ENCODE assay signal across 8 mouse cellular contexts in the genomic region with DNA sequence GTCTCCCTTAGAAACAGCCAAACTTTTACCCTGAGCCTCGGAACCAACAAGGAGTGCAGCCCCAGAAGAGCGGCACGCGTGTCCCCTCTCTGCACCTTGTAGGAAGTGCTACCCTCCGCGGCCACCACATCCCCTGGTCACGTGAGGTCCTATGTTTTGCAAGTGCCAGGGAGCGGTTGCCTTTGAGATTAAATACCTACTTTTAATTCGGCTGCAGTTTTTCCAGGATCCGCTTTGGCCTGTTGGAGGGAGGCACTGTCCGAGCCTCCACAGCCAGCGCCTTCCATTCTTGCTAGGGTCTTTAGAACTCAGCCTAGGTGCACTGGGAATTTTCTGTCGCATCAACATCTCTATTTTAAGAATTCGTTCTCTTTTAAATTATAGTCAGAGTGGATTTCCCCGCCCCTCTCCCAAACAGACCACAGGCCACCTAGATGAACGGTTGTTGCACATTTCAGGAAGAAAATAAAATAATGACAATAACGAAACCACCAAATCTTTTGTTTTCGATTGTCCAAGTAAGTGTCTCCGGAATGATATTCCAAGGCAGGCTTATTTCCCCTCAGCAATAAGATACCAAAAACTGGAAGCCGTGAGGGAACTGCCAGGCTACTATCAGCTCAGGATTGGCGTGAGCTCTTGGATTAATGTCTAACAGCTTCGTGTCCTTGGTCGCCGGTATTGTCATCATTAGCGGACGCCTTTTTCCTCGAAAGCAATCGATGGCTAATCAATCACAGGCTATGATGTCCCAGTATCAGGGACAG. TPM values are rescaled to one million over a fixed set of nuclear protein-coding genes. Genes with fewer than 3 reads are reported as not detected.
A peak's percentile ranks its signal among the peaks of the same experiment; 100 is the strongest.
DNase-seq lines count a peak whose midpoint lies in the region; ATAC-seq lines count a peak whose summit lies in the region.

No protein-coding gene starts in this region.

- no peak overlapping the region for H3K9ac ChIP-seq in kidney, embryonic 14.5 days (ENCODE audit: low read depth, low read length)
- no peak overlapping the region for H3K9ac ChIP-seq in forebrain, embryonic 15.5 days (replicated peaks)
- no peak overlapping the region for H3K9ac ChIP-seq in kidney, embryonic 16.5 days (replicated peaks; ENCODE audit: low read length)
- no peak overlapping the region for H3K9ac ChIP-seq in stomach, embryonic 15.5 days

- H3K4me3 ChIP-seq in kidney, embryonic 14.5 days (ENCODE audit: low read length): peak overlapping the region; percentile 58; the same call in 1 of the 2 replicates
- H3K4me3 ChIP-seq in forebrain, embryonic 15.5 days: no peak overlapping the region; the same call in 1 of the 2 replicates
- peak overlapping the region; percentile 60 for H3K4me3 ChIP-seq in kidney, embryonic 16.5 days (ENCODE audit: low read length)
- peak overlapping the region; percentile 56 for H3K4me3 ChIP-seq in stomach, embryonic 15.5 days (replicated peaks)

- H3K27ac ChIP-seq in kidney, embryonic 14.5 days (ENCODE audit: low read depth, low read length): no peak overlapping the region
- no peak overlapping the region for H3K27ac ChIP-seq in forebrain, embryonic 15.5 days (replicated peaks)
- no peak overlapping the region for H3K27ac ChIP-seq in kidney, embryonic 16.5 days (ENCODE audit: low read length)
- H3K27ac ChIP-seq in stomach, embryonic 15.5 days: no peak overlapping the region

- H3K4me1 ChIP-seq in kidney, embryonic 14.5 days (ENCODE audit: control insufficient read depth, insufficient read depth, low read length): 0 out of 2 replicates have a peak, but pooled peaks cover 12% of the 10 kb centered on the region
- H3K4me1 ChIP-seq in forebrain, embryonic 15.5 days: peaks cover 18% of the 10 kb centered on the region
- H3K4me1 ChIP-seq in kidney, embryonic 16.5 days (ENCODE audit: insufficient read depth, low read length): peaks cover 22% of the 10 kb centered on the region
- peaks cover 14% of the 10 kb centered on the region for H3K4me1 ChIP-seq in stomach, embryonic 15.5 days

- no peaks in the 10 kb centered on the region for H3K9me3 ChIP-seq in kidney, embryonic 14.5 days (ENCODE audit: control insufficient read depth, low read length)
- no peaks in the 10 kb centered on the region for H3K9me3 ChIP-seq in forebrain, embryonic 15.5 days
- H3K9me3 ChIP-seq in kidney, embryonic 16.5 days (ENCODE audit: low read length): no peaks in the 10 kb centered on the region
- H3K9me3 ChIP-seq in stomach, embryonic 15.5 days: no peaks in the 10 kb centered on the region

- peak overlapping the region; percentile 89 for H3K4me2 ChIP-seq in kidney, embryonic 14.5 days (replicated peaks; ENCODE audit: low read depth, low read length)
- peak overlapping the region; percentile 54; the same call in 1 of the 2 replicates for H3K4me2 ChIP-seq in forebrain, embryonic 15.5 days (replicated peaks)
- H3K4me2 ChIP-seq in kidney, embryonic 16.5 days (replicated peaks; ENCODE audit: low read depth, low read length): peak overlapping the region; percentile 87
- H3K4me2 ChIP-seq in stomach, embryonic 15.5 days: peak overlapping the region; percentile 93

- no peaks in the 10 kb centered on the region for H3K36me3 ChIP-seq in kidney, embryonic 14.5 days (ENCODE audit: control insufficient read depth, insufficient read depth, low read length)
- H3K36me3 ChIP-seq in forebrain, embryonic 15.5 days: no peaks in the 10 kb centered on the region
- H3K36me3 ChIP-seq in kidney, embryonic 16.5 days (ENCODE audit: insufficient read depth, low read length): no peaks in the 10 kb centered on the region
- H3K36me3 ChIP-seq in stomach, embryonic 15.5 days: no peaks in the 10 kb centered on the region

- 3% methylated on average over 28 of the region's 28 CpGs for WGBS in kidney, embryonic 14.5 days
- 2% methylated on average over 28 of the region's 28 CpGs for WGBS in forebrain, embryonic 15.5 days
- 3% methylated on average over 28 of the region's 28 CpGs for WGBS in kidney, embryonic 16.5 days
- 5% methylated on average over 28 of the region's 28 CpGs for WGBS in stomach, embryonic 15.5 days

- ATAC-seq in kidney, embryonic 14.5 days (ENCODE audit: low FRiP score, low TSS enrichment): no peak
- ATAC-seq in forebrain, embryonic 15.5 days (replicated peaks): no peak
- no peak for ATAC-seq in kidney, embryonic 16.5 days (ENCODE audit: low FRiP score, low TSS enrichment)
- ATAC-seq in stomach, embryonic 15.5 days (ENCODE audit: insufficient read depth, low FRiP score, low read depth): no peak
- ATAC-seq in cerebellum, adult (ENCODE audit: insufficient number of reproducible peaks, low FRiP score, low TSS enrichment): no peak

- no peak for DNase-seq in kidney, adult 11 months
- peak; percentile 61 for DNase-seq in lung, postnatal 36 days
- DNase-seq in cerebellum, adult 11 months: no peak

- peaks cover 78% of the 10 kb centered on the region for H3K27me3 ChIP-seq in kidney, embryonic 14.5 days (ENCODE audit: control insufficient read depth, insufficient read depth, low read length)
- peaks cover 62% of the 10 kb centered on the region for H3K27me3 ChIP-seq in forebrain, embryonic 15.5 days
- peaks cover 84% of the 10 kb centered on the region for H3K27me3 ChIP-seq in kidney, embryonic 16.5 days (ENCODE audit: insufficient read depth, low read length)
- peaks cover 71% of the 10 kb centered on the region for H3K27me3 ChIP-seq in stomach, embryonic 15.5 days (replicated peaks)

RNA-seq across cellular contexts. Expression of a gene that starts 1.1 kb away (rescaled TPM):
- polyA plus RNA-seq in kidney, embryonic 14.5 days (2014; fragmentation: Nextera tagmentation; extraction: Ambion mirVana): 6.9 and 8.0 TPM in 2 replicates
- polyA plus RNA-seq in forebrain, embryonic 15.5 days (2015; fragmentation: Nextera tagmentation; extraction: Ambion mirVana): 1.1 and 1.5 TPM in 2 replicates
- 12.8 and 13.2 TPM in 2 replicates for polyA plus RNA-seq in kidney, embryonic 16.5 days (2015; fragmentation: Nextera tagmentation; extraction: Ambion mirVana)
- polyA plus RNA-seq in stomach, embryonic 15.5 days (2015; fragmentation: Nextera tagmentation; extraction: Ambion mirVana): 23.2 and 23.4 TPM in 2 replicates
